Mouse (Mus musculus) C3H10T1/2 (cell line): Measurements from ENCODE around the gene Gm20481. TPM values are rescaled to one million over a fixed set of nuclear protein-coding genes. Genes with fewer than 3 reads are reported as not detected.

Experiments used
- polyA plus RNA-seq, 2 experiments: library from polyadenylated mRNA; unstranded; fragments of >200 nt; fragmentation: generic; extraction: Trizol; gene quantifications; one replicate each; pipeline ENCODE4 v1.2.1; 2012; ENCODE audit warnings: missing spikeins in 2 of 2

Gm20481 gene
- not detected for polyA plus RNA-seq

GRCm38 (mm10) chr17:34969822-34970221, at the start of gene Gm20481:
Gene Gm20481 (plus strand): TSS chr17:34969912.

GRCm38 (mm10) chr17:34931061-34931734, 38.5 kb upstream of the Gm20481 start, which contains the start of gene Neu1:
Gene Neu1 (plus strand): TSS chr17:34931253.

GRCm38 (mm10) chr17:34959130-34959778, 10.5 kb upstream of the Gm20481 start, which contains the start of gene Hspa1b:
Gene Hspa1b (minus strand): TSS chr17:34959238.

GRCm38 (mm10) chr17:34972069-34972749, 2.5 kb downstream of the Gm20481 start, which contains the start of the genes Hspa1a and Hspa1l:
Gene Hspa1a (minus strand): TSS chr17:34972156.
Gene Hspa1l (plus strand): TSS chr17:34972703.

GRCm38 (mm10) chr17:34981690-34982180, 12.0 kb downstream of the Gm20481 start, which contains the start of gene Lsm2:
Gene Lsm2 (plus strand): TSS chr17:34981862.

GRCm38 (mm10) chr17:35000717-35001451, 31.2 kb downstream of the Gm20481 start, which contains the start of gene Vars:
Gene Vars (plus strand): TSS chr17:35000987.

GRCm38 (mm10) chr17:35016376-35016775, 46.7 kb downstream of the Gm20481 start, which contains the start of gene Vwa7:
Gene Vwa7 (plus strand): TSS chr17:35016579.

Other genes with a start within 250 kb of the Gm20481 start
- 1 to 10 TPM in 1 of 2 experiments, under 1 TPM in 1; 0.07 to 1.3 TPM for gene C4b, start 226.0 kb upstream of the Gm20481 start, polyA plus RNA-seq
- under 1 TPM in 1 of 2 experiments, not detected in 1; 0.09 TPM for gene Cyp21a1, start 165.4 kb upstream of the Gm20481 start, polyA plus RNA-seq
- gene Stk19, start 133.0 kb upstream of the Gm20481 start, polyA plus RNA-seq: 10 to 100 TPM; 38.4 to 44.5 TPM
- gene Dxo, start 132.9 kb upstream of the Gm20481 start, polyA plus RNA-seq: 10 to 100 TPM; 47.7 to 51.0 TPM
- gene Skiv2l, start 119.7 kb upstream of the Gm20481 start, polyA plus RNA-seq: 10 to 100 TPM; 19.7 to 48.2 TPM
- gene Nelfe, start 119.5 kb upstream of the Gm20481 start, polyA plus RNA-seq: 100 to 1,000 TPM in 1 of 2 experiments, 10 to 100 TPM in 1; 65.1 to 134 TPM
- gene Cfb, start 107.4 kb upstream of the Gm20481 start, polyA plus RNA-seq: 1 to 10 TPM in 1 of 2 experiments, under 1 TPM in 1; 0.09 to 1.2 TPM
- gene Zbtb12, start 90.4 kb upstream of the Gm20481 start, polyA plus RNA-seq: 10 to 100 TPM in 1 of 2 experiments, 1 to 10 TPM in 1; 7.9 to 21.3 TPM
- not detected for gene Gm20547, start 87.9 kb upstream of the Gm20481 start, polyA plus RNA-seq
- under 1 TPM; 0.44 to 0.51 TPM for gene C2, start 71.6 kb upstream of the Gm20481 start, polyA plus RNA-seq
- gene Ehmt2, start 71.4 kb upstream of the Gm20481 start, polyA plus RNA-seq: 100 to 1,000 TPM; 206 to 224 TPM
- not detected for gene Slc44a4, start 55.4 kb upstream of the Gm20481 start, polyA plus RNA-seq
- 10 to 100 TPM in 1 of 2 experiments, 1 to 10 TPM in 1; 6.2 to 20.0 TPM for gene Neu1, start 38.7 kb upstream of the Gm20481 start, polyA plus RNA-seq
- gene Hspa1b, start 10.7 kb upstream of the Gm20481 start, polyA plus RNA-seq: 10 to 100 TPM in 1 of 2 experiments, 1 to 10 TPM in 1; 5.1 to 34.0 TPM
- gene Hspa1a, start 2.2 kb downstream of the Gm20481 start, polyA plus RNA-seq: under 1 TPM; 0.08 to 0.32 TPM
- gene Hspa1l, start 2.8 kb downstream of the Gm20481 start, polyA plus RNA-seq: 1 to 10 TPM in 1 of 2 experiments, under 1 TPM in 1; 0.16 to 1.9 TPM
- 100 to 1,000 TPM in 1 of 2 experiments, 10 to 100 TPM in 1; 85.9 to 302 TPM for gene Lsm2, start 11.9 kb downstream of the Gm20481 start, polyA plus RNA-seq
- 100 to 1,000 TPM; 118 to 278 TPM for gene Vars, start 31.1 kb downstream of the Gm20481 start, polyA plus RNA-seq
- gene Vwa7, start 46.7 kb downstream of the Gm20481 start, polyA plus RNA-seq: under 1 TPM; 0.02 to 0.09 TPM
- gene Sapcd1, start 58.1 kb downstream of the Gm20481 start, polyA plus RNA-seq: 1 to 10 TPM in 1 of 2 experiments, under 1 TPM in 1; 0.81 to 2.6 TPM
- 1 to 10 TPM; 2.2 to 3.3 TPM for gene Msh5, start 76.8 kb downstream of the Gm20481 start, polyA plus RNA-seq
- gene Clic1, start 80.1 kb downstream of the Gm20481 start, polyA plus RNA-seq: 100 to 1,000 TPM; 603 to 758 TPM
- 100 to 1,000 TPM in 1 of 2 experiments, 10 to 100 TPM in 1; 66.2 to 309 TPM for gene Ddah2, start 89.1 kb downstream of the Gm20481 start, polyA plus RNA-seq
- gene Ly6g6c, start 95.5 kb downstream of the Gm20481 start, polyA plus RNA-seq: 1 to 10 TPM in 1 of 2 experiments, under 1 TPM in 1; 0.11 to 1.9 TPM
- gene Mpig6b, start 96.3 kb downstream of the Gm20481 start, polyA plus RNA-seq: under 1 TPM in 1 of 2 experiments, not detected in 1; 0.14 TPM
- gene Ly6g6e, start 107.0 kb downstream of the Gm20481 start, polyA plus RNA-seq: not detected
- gene Ly6g6d, start 108.2 kb downstream of the Gm20481 start, polyA plus RNA-seq: not detected
- not detected for gene Ly6g6f, start 115.7 kb downstream of the Gm20481 start, polyA plus RNA-seq
- gene Abhd16a, start 119.4 kb downstream of the Gm20481 start, polyA plus RNA-seq: 100 to 1,000 TPM in 1 of 2 experiments, 10 to 100 TPM in 1; 38.3 to 112 TPM
- gene Ly6g5c, start 138.4 kb downstream of the Gm20481 start, polyA plus RNA-seq: not detected
- under 1 TPM; 0.12 to 0.45 TPM for gene Ly6g5b, start 145.5 kb downstream of the Gm20481 start, polyA plus RNA-seq
- 10 to 100 TPM; 21.2 to 31.6 TPM for gene Gpank1, start 151.5 kb downstream of the Gm20481 start, polyA plus RNA-seq
- gene Csnk2b, start 152.1 kb downstream of the Gm20481 start, polyA plus RNA-seq: 100 to 1,000 TPM; 326 to 608 TPM
- 10 to 100 TPM in 1 of 2 experiments, 1 to 10 TPM in 1; 6.0 to 17.0 TPM for gene D17H6S53E, start 156.5 kb downstream of the Gm20481 start, polyA plus RNA-seq
- gene Apom, start 162.1 kb downstream of the Gm20481 start, polyA plus RNA-seq: under 1 TPM in 1 of 2 experiments, not detected in 1; 0.44 TPM
- gene Bag6, start 165.3 kb downstream of the Gm20481 start, polyA plus RNA-seq: 100 to 1,000 TPM; 261 to 413 TPM
- gene Prrc2a, start 195.0 kb downstream of the Gm20481 start, polyA plus RNA-seq: 100 to 1,000 TPM; 216 to 365 TPM
- gene Aif1, start 206.2 kb downstream of the Gm20481 start, polyA plus RNA-seq: under 1 TPM in 1 of 2 experiments, not detected in 1; 0.47 TPM
- 10 to 100 TPM in 1 of 2 experiments, 1 to 10 TPM in 1; 1.9 to 10.8 TPM for gene Lst1, start 218.5 kb downstream of the Gm20481 start, polyA plus RNA-seq
- under 1 TPM; 0.05 to 0.06 TPM for gene Ltb, start 224.5 kb downstream of the Gm20481 start, polyA plus RNA-seq
- gene Tnf, start 232.1 kb downstream of the Gm20481 start, polyA plus RNA-seq: not detected
- under 1 TPM; 0.12 to 0.13 TPM for gene Lta, start 235.4 kb downstream of the Gm20481 start, polyA plus RNA-seq